Mouse (Mus musculus) spleen, postnatal 36 days (tissue): ENCODE results near the gene Slc7a8.
A peak's percentile ranks its signal among the peaks of the same experiment; 100 is the strongest.

Experiments
- DNase-seq, 2 experiments: peaks; one replicate each; pipeline ENCODE4 v3.0.0; 2022; ENCODE audit warnings: low spot score in 2 of 2, mixed read lengths in 1 of 2

Gene Slc7a8

GRCm38 (mm10) chr14:54737634-54738033 is 44.1 kb downstream of the Slc7a8 start:
- no peak for DNase-seq

GRCm38 (mm10) chr14:54736555-54737552 is 44.9 kb downstream of the Slc7a8 start:
- no peak for DNase-seq

GRCm38 (mm10) chr14:54735221-54735620 is 46.5 kb downstream of the Slc7a8 start:
- DNase-seq = no peak

- no peak for DNase-seq
Observed at GRCm38 (mm10) chr14:54734004-54734403, 47.7 kb downstream of the Slc7a8 start.

GRCm38 (mm10) chr14:54732206-54732605 is 49.5 kb downstream of the Slc7a8 start:
- no peak for DNase-seq

- no peak for DNase-seq
Observed at GRCm38 (mm10) chr14:54730305-54730704, 51.4 kb downstream of the Slc7a8 start.

- no peak for DNase-seq
Observed at GRCm38 (mm10) chr14:54728823-54729653, 52.7 kb downstream of the Slc7a8 start.

- DNase-seq = no peak
Observed at GRCm38 (mm10) chr14:54727565-54727964, 54.2 kb downstream of the Slc7a8 start.

GRCm38 (mm10) chr14:54724049-54724448 is 57.7 kb downstream of the Slc7a8 start:
- DNase-seq = no peak

GRCm38 (mm10) chr14:54721711-54722110 is 60.0 kb downstream of the Slc7a8 start:
- no peak for DNase-seq

GRCm38 (mm10) chr14:54720654-54721350 is 60.9 kb downstream of the Slc7a8 start:
- no peak for DNase-seq

GRCm38 (mm10) chr14:54720041-54720440 is 61.7 kb downstream of the Slc7a8 start:
- no peak for DNase-seq

GRCm38 (mm10) chr14:54715402-54715801 is 66.3 kb downstream of the Slc7a8 start:
- DNase-seq = no peak

- DNase-seq = no peak
Observed at GRCm38 (mm10) chr14:54714617-54715081, 67.1 kb downstream of the Slc7a8 start.

- DNase-seq = peak; percentile 59 to 70
Observed at GRCm38 (mm10) chr14:54714121-54714520, 67.6 kb downstream of the Slc7a8 start.

GRCm38 (mm10) chr14:54712861-54713260 is 68.9 kb downstream of the Slc7a8 start:
- peak; percentile 18 to 38 for DNase-seq

GRCm38 (mm10) chr14:54712074-54712473 is 69.7 kb downstream of the Slc7a8 start, which contains the start of gene Cebpe:
Gene Cebpe, minus strand, starts transcription at chr14:54712174.
- DNase-seq = no peak

GRCm38 (mm10) chr14:54709054-54709453 is 72.7 kb downstream of the Slc7a8 start:
- DNase-seq = no peak

- DNase-seq = peak in 1 of 2 experiments; percentile 29
Observed at GRCm38 (mm10) chr14:54706589-54707320, 75.0 kb downstream of the Slc7a8 start.

GRCm38 (mm10) chr14:54705844-54706243 is 75.9 kb downstream of the Slc7a8 start:
- DNase-seq = peak; percentile 73 to 84

- no peak for DNase-seq
Observed at GRCm38 (mm10) chr14:54703207-54703606, 78.5 kb downstream of the Slc7a8 start.
